Mouse (Mus musculus) adipocyte (in vitro differentiated cells): ENCODE results near the gene Adgrg2.
A peak's percentile ranks its signal among the peaks of the same experiment; 100 is the strongest.

Experiments
- DNase-seq: peaks from one replicate; pipeline ENCODE4 v3.0.0-alpha.2; 2016; ENCODE audit warnings: low spot score

Adgrg2 gene

GRCm38 (mm10) chrX:160502048-160503041 lies 111.9 kb downstream of the Adgrg2 start, which contains the start of gene Phka2:
Gene Phka2, plus strand, starts transcription at chrX:160502166.
- peak; percentile 81 for DNase-seq

- DNase-seq, result peak; percentile 29
Measured at GRCm38 (mm10) chrX:160509046-160509445, 118.6 kb downstream of the Adgrg2 start.

- DNase-seq, result peak; percentile 52
Measured at GRCm38 (mm10) chrX:160510197-160510596, 119.7 kb downstream of the Adgrg2 start.

GRCm38 (mm10) chrX:160516027-160516426 lies 125.5 kb downstream of the Adgrg2 start:
- no peak for DNase-seq

- peak; percentile 84 for DNase-seq
Measured at GRCm38 (mm10) chrX:160542772-160543171, 152.3 kb downstream of the Adgrg2 start.
